Mouse (Mus musculus) hindbrain, embryonic 11.5 days (tissue): ENCODE measurements at regions not wholly inside any gene's neighbourhood (a gene's known extent, or its start where the extent isn't known, plus 50 kb on each side); places are given as distances from the start of the nearest gene placed in this dataset.

Experiments
- ATAC-seq: fragments of 200-750 bp; cut with Nextera tagmentation; 2 replicates; pipeline ENCODE4 v1.8.0; 2017; ENCODE audit warnings: mild to moderate bottlenecking, moderate TSS enrichment, moderate library complexity; ENCODE audit not compliant: low FRiP score
- DNase-seq: peaks from one replicate; pipeline ENCODE4 v3.0.0-alpha.2; 2015; ENCODE audit warnings: low spot score
- H3K27ac ChIP-seq: fragments of 300-500 bp; sonication (generic); 2 replicates; pipeline ENCODE4 v1.5.1; 2014; ENCODE audit warnings: mild to moderate bottlenecking, low read depth, low read length
- H3K27me3 ChIP-seq: fragments of 300-500 bp; sonication (generic); 2 replicates; pipeline ENCODE4 v1.6.1; 2014; ENCODE audit warnings: mild to moderate bottlenecking, low read length, moderate library complexity, mixed read lengths; ENCODE audit not compliant: control insufficient read depth, insufficient read depth
- H3K36me3 ChIP-seq: fragments of 300-500 bp; sonication (generic); 2 replicates; pipeline ENCODE4 v1.6.1; 2014; ENCODE audit warnings: mild to moderate bottlenecking, low read length, moderate library complexity, mixed read lengths; ENCODE audit not compliant: control insufficient read depth, insufficient read depth
- H3K4me1 ChIP-seq: fragments of 300-500 bp; sonication (generic); replicated peaks from 2 replicates; pipeline ENCODE4 v1.6.1; 2014; ENCODE audit warnings: low read length, mixed read lengths; ENCODE audit not compliant: control insufficient read depth, insufficient read depth
- H3K4me2 ChIP-seq: fragments of 300-500 bp; sonication (generic); replicated peaks from 2 replicates; pipeline ENCODE4 v1.6.1; 2014; ENCODE audit warnings: mild to moderate bottlenecking, low read depth, low read length
- H3K4me3 ChIP-seq: fragments of 300-500 bp; sonication (generic); 2 replicates; pipeline ENCODE4 v1.5.1; 2014; ENCODE audit warnings: low read depth, low read length
- H3K9ac ChIP-seq: fragments of 300-500 bp; sonication (generic); 2 replicates; pipeline ENCODE4 v1.6.1; 2014; ENCODE audit warnings: low read depth, low read length
- H3K9me3 ChIP-seq: fragments of 300-500 bp; sonication (generic); 2 replicates; pipeline ENCODE4 v1.6.1; 2016; ENCODE audit warnings: low read length; ENCODE audit not compliant: control insufficient read depth
- WGBS: fragments of 180-500 bp; shearing (Covaris S2); extraction: QIAGEN DNeasy Blood & Tissue Kit; methylation state at CpG from one replicate; pipeline ENCODE4 v1.1.7; 2014; 5-methylcytosine and 5-hydroxymethylcytosine counted together

DNA sequence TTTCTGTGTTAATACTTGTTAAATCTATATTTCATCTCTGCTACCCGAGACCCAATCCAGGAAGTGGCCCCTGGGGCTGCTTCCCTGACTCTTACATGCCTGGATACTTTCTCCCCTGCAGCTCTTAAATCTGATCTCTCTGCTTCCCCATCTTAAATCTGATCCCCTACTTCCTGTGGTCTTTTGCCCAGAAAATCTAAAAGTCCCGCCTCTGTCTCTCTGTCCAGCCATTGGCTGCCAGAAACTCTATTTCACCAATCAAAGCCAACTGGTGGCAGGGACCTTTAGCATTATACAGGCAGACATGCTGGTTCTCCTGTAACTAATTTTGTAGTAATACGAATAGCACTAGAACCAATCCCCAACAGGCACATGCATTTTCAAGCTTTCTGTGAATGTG lies 59.0 kb upstream of the Ccdc91 start:
- H3K27ac ChIP-seq, result no peak overlapping the region
- no peak for ATAC-seq

GRCm38 (mm10) chr6:147413713-147414112 lies 61.9 kb upstream of the Ccdc91 start:
- 89% methylated on average over 3 of the region's 3 CpGs for WGBS
- H3K9me3 ChIP-seq, result no peaks in the 10 kb centered on the region
- no peaks in the 10 kb centered on the region for H3K36me3 ChIP-seq
- H3K4me2 ChIP-seq, result no peak overlapping the region
- no peaks in the 10 kb centered on the region for H3K4me1 ChIP-seq
- no peak for ATAC-seq
- no peak overlapping the region for H3K4me3 ChIP-seq
- no peaks in the 10 kb centered on the region for H3K27me3 ChIP-seq
- H3K9ac ChIP-seq, result no peak overlapping the region
- DNase-seq, result no peak
- no peak overlapping the region for H3K27ac ChIP-seq

More for the DNA sequence above, 59.0 kb upstream of the Ccdc91 start:
- Histone ChIP-seq H3K4me2 (no peak overlapping the region), H3K36me3 (no peaks in the 10 kb centered on the region), H3K4me1 (no peaks in the 10 kb centered on the region), H3K27me3 (no peaks in the 10 kb centered on the region), H3K4me3 (no peak overlapping the region), H3K9me3 (no peaks in the 10 kb centered on the region), H3K9ac (no peak overlapping the region)
- DNase-seq, result no peak
- WGBS, result 70% methylated on average over 3 of the region's 3 CpGs

GRCm38 (mm10) chr6:147397984-147398383 lies 77.6 kb upstream of the Ccdc91 start:
- H3K9me3 ChIP-seq, result no peaks in the 10 kb centered on the region
- no peak overlapping the region for H3K4me3 ChIP-seq
- H3K36me3 ChIP-seq, result no peaks in the 10 kb centered on the region
- DNase-seq (no peak), ATAC-seq (no peak)
- H3K4me1 ChIP-seq, result no peaks in the 10 kb centered on the region
- H3K27me3 ChIP-seq, result no peaks in the 10 kb centered on the region
- no peak overlapping the region for H3K9ac ChIP-seq
- 92% methylated on average over 6 of the region's 6 CpGs for WGBS
- no peak overlapping the region for H3K4me2 ChIP-seq
- no peak overlapping the region for H3K27ac ChIP-seq

GRCm38 (mm10) chr6:147391425-147392158 lies 84.0 kb upstream of the Ccdc91 start:
- Histone ChIP-seq H3K27me3 (no peaks in the 10 kb centered on the region), H3K9ac (no peak overlapping the region), H3K27ac (no peak overlapping the region), H3K4me3 (no peak overlapping the region), H3K9me3 (no peaks in the 10 kb centered on the region), H3K36me3 (no peaks in the 10 kb centered on the region), H3K4me2 (no peak overlapping the region; the same call in 1 of the 2 replicates), H3K4me1 (no peaks in the 10 kb centered on the region; the same call in 1 of the 2 replicates)
- ATAC-seq (peak; percentile 60; the same call in 1 of the 2 replicates), DNase-seq (peak; percentile 21)
- 21% methylated on average over 14 of the region's 14 CpGs for WGBS

GRCm38 (mm10) chr6:147390499-147390898 lies 85.1 kb upstream of the Ccdc91 start:
- ATAC-seq (no peak), DNase-seq (no peak)
- no peak overlapping the region for H3K4me2 ChIP-seq
- no peak overlapping the region for H3K27ac ChIP-seq
- H3K9me3 ChIP-seq, result no peaks in the 10 kb centered on the region
- 72% methylated on average over 5 of the region's 5 CpGs for WGBS
- H3K9ac ChIP-seq, result no peak overlapping the region
- H3K4me1 ChIP-seq, result no peaks in the 10 kb centered on the region; the same call in 1 of the 2 replicates
- no peaks in the 10 kb centered on the region for H3K27me3 ChIP-seq
- no peaks in the 10 kb centered on the region for H3K36me3 ChIP-seq
- no peak overlapping the region for H3K4me3 ChIP-seq

DNA sequence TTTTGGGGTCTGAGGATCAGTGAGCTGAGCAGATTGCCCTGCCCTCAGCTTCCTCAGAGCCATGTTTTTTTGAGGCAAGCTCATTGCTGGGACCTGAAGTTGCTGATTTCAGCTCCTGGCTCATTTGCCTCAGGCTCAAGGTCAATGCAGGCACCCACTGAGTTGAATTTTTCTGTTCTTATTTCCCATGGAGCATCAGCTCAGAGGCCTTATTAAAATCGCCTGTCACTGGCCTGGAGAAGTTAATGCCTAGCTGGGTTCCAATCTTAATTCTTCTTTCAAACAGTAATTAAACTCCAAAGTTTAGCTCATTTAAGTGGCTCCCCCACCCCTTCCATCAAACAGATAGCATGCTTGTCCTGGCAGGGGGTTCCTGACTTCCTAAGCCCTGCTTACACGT lies 86.9 kb upstream of the Ccdc91 start:
- WGBS, result 25% methylated on average over 2 of the region's 2 CpGs
- Histone ChIP-seq H3K4me2 (no peak overlapping the region), H3K27ac (no peak overlapping the region), H3K27me3 (no peaks in the 10 kb centered on the region), H3K9me3 (no peaks in the 10 kb centered on the region), H3K4me3 (no peak overlapping the region), H3K9ac (no peak overlapping the region), H3K4me1 (no peaks in the 10 kb centered on the region; the same call in 1 of the 2 replicates), H3K36me3 (no peaks in the 10 kb centered on the region)
- DNase-seq (no peak), ATAC-seq (no peak)

GRCm38 (mm10) chr6:147385606-147386005 lies 90.0 kb upstream of the Ccdc91 start:
- no peaks in the 10 kb centered on the region for H3K27me3 ChIP-seq
- no peak overlapping the region for H3K4me3 ChIP-seq
- H3K36me3 ChIP-seq, result no peaks in the 10 kb centered on the region
- H3K9ac ChIP-seq, result no peak overlapping the region
- no peak overlapping the region for H3K4me2 ChIP-seq
- H3K4me1 ChIP-seq, result no peaks in the 10 kb centered on the region
- WGBS, result 83% methylated on average over 1 of the region's 1 CpGs
- no peak for ATAC-seq
- H3K27ac ChIP-seq, result no peak overlapping the region
- no peak for DNase-seq
- no peaks in the 10 kb centered on the region for H3K9me3 ChIP-seq

DNA sequence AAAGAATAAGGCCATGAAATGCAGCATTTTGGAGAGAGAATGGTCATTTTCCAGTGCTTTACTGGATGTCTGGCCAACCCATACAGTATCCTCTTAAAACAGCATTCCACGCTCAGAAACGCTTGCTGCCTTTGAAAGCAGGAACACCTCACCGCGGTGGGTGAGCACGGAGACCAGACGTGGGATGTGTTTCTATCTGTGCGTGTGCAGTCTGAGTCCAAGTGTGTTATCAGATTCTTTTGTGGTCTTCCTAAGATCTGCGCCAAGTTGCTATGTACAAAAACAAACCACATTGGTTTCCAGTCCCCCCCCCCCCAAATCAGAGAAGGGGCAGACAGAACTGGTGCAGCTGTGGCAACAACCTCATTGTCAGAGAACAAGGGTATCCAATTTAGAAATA lies 95.1 kb upstream of the Ccdc91 start:
- no peak overlapping the region for H3K27ac ChIP-seq
- no peak overlapping the region for H3K4me3 ChIP-seq
- DNase-seq, result no peak
- H3K36me3 ChIP-seq, result no peaks in the 10 kb centered on the region
- ATAC-seq, result no peak
- H3K4me2 ChIP-seq, result no peak overlapping the region
- no peaks in the 10 kb centered on the region for H3K27me3 ChIP-seq
- no peaks in the 10 kb centered on the region for H3K4me1 ChIP-seq
- 76% methylated on average over 8 of the region's 8 CpGs for WGBS
- no peaks in the 10 kb centered on the region for H3K9me3 ChIP-seq
- no peak overlapping the region for H3K9ac ChIP-seq

GRCm38 (mm10) chr6:147377679-147378078 lies 97.9 kb upstream of the Ccdc91 start:
- no peaks in the 10 kb centered on the region for H3K9me3 ChIP-seq
- H3K9ac ChIP-seq, result no peak overlapping the region
- no peak for ATAC-seq
- H3K27ac ChIP-seq, result no peak overlapping the region
- no peak overlapping the region for H3K4me2 ChIP-seq
- no peak for DNase-seq
- no peaks in the 10 kb centered on the region for H3K36me3 ChIP-seq
- H3K27me3 ChIP-seq, result no peaks in the 10 kb centered on the region
- no peaks in the 10 kb centered on the region for H3K4me1 ChIP-seq
- no peak overlapping the region for H3K4me3 ChIP-seq
- 92% methylated on average over 3 of the region's 3 CpGs for WGBS
